Mouse (Mus musculus) liver, postnatal 0 days (tissue): ENCODE measurements at regions not wholly inside any gene's neighbourhood (a gene's known extent, or its start where the extent isn't known, plus 50 kb on each side); places are given as distances from the start of the nearest gene placed in this dataset.
"Not testable (repeated sequence)": the region's sequence is repeated elsewhere in the genome, so short reads cannot be mapped to it uniquely, and the experiment has no call there.

Source experiments
- ATAC-seq: fragments of 200-750 bp; cut with Nextera tagmentation; 2 replicates; pipeline ENCODE4 v1.8.0; 2017; ENCODE audit warnings: mild to moderate bottlenecking, moderate library complexity
- DNase-seq: peaks from one replicate; pipeline ENCODE4 v3.0.0-alpha.2; 2016
- H3K27ac ChIP-seq: fragments of 300-500 bp; sonication (generic); 2 replicates; pipeline ENCODE4 v1.5.1; 2014; ENCODE audit warnings: antibody characterized with exemption, moderate library complexity, mild to moderate bottlenecking, low read depth
- H3K27me3 ChIP-seq: fragments of 300-500 bp; sonication (generic); 2 replicates; pipeline ENCODE4 v1.6.1; 2014; ENCODE audit warnings: low read length, control low read depth, mixed read lengths; ENCODE audit not compliant: insufficient read depth
- H3K36me3 ChIP-seq: fragments of 300-500 bp; sonication (generic); replicated peaks from 2 replicates; pipeline ENCODE4 v1.6.1; 2014; ENCODE audit warnings: mild to moderate bottlenecking, control low read depth, low read length, moderate library complexity, mixed read lengths; ENCODE audit not compliant: insufficient read depth
- H3K4me1 ChIP-seq: fragments of 300-500 bp; sonication (generic); 2 replicates; pipeline ENCODE4 v1.6.1; 2014; ENCODE audit warnings: antibody characterized with exemption, mild to moderate bottlenecking, control low read depth; ENCODE audit not compliant: insufficient read depth
- H3K4me2 ChIP-seq: fragments of 300-500 bp; sonication (generic); 2 replicates; pipeline ENCODE4 v1.6.1; 2014; ENCODE audit warnings: low read depth, mild to moderate bottlenecking, low read length, moderate library complexity, mixed read lengths
- H3K4me3 ChIP-seq: fragments of 300-500 bp; sonication (generic); 2 replicates; pipeline ENCODE4 v1.5.1; 2014; ENCODE audit warnings: low read depth, low read length
- H3K9ac ChIP-seq: fragments of 300-500 bp; sonication (generic); replicated peaks from 2 replicates; pipeline ENCODE4 v1.6.1; 2014; ENCODE audit warnings: mild to moderate bottlenecking, moderate library complexity
- H3K9me3 ChIP-seq: fragments of 300-500 bp; sonication (generic); 2 replicates; pipeline ENCODE4 v1.6.1; 2016; ENCODE audit warnings: mild to moderate bottlenecking, control low read depth, low read length, mixed read lengths
- CTCF ChIP-seq: sonication (generic); IDR thresholded peaks from 2 replicates; pipeline ENCODE4 v1.5.1; 2016; ENCODE audit warnings: antibody characterized with exemption, low read depth
- EP300 ChIP-seq: IDR thresholded peaks from 2 replicates; pipeline ENCODE4 v1.6.1; 2016; ENCODE audit warnings: antibody characterized with exemption, low read depth, mild to moderate bottlenecking
- WGBS: fragments of 180-500 bp; shearing (Covaris S2); extraction: QIAGEN DNeasy Blood & Tissue Kit; methylation state at CpG from one replicate; pipeline ENCODE4 v1.1.7; 2014; ENCODE audit not compliant: insufficient replicate concordance; 5-methylcytosine and 5-hydroxymethylcytosine counted together

DNA sequence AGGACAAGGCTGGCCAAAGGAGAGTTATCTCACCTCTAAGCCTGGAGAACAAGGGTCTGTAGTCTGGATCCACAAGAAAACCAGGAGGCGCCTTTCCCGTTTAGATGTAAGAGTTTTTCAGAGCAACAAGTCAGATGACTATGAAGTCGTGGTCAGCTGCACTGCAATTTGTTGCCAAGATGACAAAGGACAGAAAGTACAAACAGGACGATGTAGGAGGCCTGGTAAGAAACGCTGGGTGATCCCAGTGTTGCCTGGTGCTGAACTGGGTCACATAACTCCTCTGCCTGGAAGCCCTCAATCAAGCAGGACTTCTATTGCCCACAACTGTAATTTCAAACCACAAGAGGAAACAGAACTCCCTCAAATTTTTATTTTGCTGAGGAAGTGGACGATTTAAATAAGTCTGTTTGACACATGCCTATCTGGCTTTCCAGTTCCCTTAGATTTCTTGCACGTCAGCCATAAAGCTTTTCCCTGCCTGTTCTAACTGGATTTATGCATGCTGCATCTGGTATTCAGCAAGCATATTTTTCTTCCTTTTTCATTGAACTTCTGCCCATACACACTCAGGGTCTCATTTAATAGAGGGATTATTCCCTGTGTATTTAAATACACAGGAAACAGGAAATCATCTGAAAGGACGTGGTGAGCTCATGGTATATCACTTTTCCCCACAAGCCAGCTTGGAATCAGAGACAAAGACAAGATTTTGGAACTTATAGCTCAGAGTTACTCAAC, 113.5 kb upstream of the Ahi1 start:
- no peaks in the 10 kb centered on the region for H3K36me3 ChIP-seq
- TF ChIP-seq EP300 (no peak), CTCF (no peak)
- ATAC-seq, result no peak
- no peaks in the 10 kb centered on the region for H3K9me3 ChIP-seq
- DNase-seq, result no peak
- H3K9ac ChIP-seq, result no peak overlapping the region
- 36% methylated on average over 8 of the region's 8 CpGs for WGBS
- H3K27ac ChIP-seq, result no peak overlapping the region
- peaks cover 4% of the 10 kb centered on the region; the same call in 1 of the 2 replicates for H3K4me1 ChIP-seq
- H3K4me2 ChIP-seq, result no peak overlapping the region
- no peak overlapping the region for H3K4me3 ChIP-seq
- no peaks in the 10 kb centered on the region for H3K27me3 ChIP-seq

DNA sequence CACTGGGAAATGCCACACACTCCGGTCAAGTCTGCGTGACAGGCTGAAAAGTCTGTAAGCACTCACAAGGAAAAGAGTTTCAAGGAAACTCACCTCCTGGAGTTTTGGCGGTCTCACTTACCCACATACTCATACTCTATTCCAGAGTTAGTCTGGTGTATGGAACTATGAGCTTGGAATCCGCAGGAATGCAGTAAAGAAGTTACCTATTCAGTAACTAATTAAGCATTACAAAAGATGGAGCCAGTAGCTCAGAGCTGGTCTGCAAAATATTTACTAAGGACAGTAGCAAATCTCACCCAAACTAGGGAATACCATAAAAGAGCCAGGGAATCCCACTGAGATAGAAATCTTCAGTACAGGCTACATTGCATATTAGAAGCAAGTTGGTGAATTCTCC, 111.9 kb upstream of the Pde7b start:
- not testable (repeated sequence) for H3K9ac ChIP-seq, DNase-seq, H3K27ac ChIP-seq, H3K36me3 ChIP-seq, H3K9me3 ChIP-seq, H3K4me1 ChIP-seq, H3K27me3 ChIP-seq, H3K4me2 ChIP-seq, H3K4me3 ChIP-seq, ATAC-seq
- WGBS, result 82% methylated on average over 4 of the region's 4 CpGs

GRCm38 (mm10) chr10:20834806-20835575, 110.1 kb upstream of the Pde7b start:
- H3K9me3 ChIP-seq, result no peaks in the 10 kb centered on the region
- peak overlapping the region; percentile 57 for H3K4me2 ChIP-seq
- 0 out of 2 replicates have a peak overlapping the region, but pooled peaks have one; percentile 20 for H3K4me3 ChIP-seq
- no peaks in the 10 kb centered on the region; the same call in 1 of the 2 replicates for H3K4me1 ChIP-seq
- H3K9ac ChIP-seq, result no peak overlapping the region
- no peaks in the 10 kb centered on the region for H3K36me3 ChIP-seq
- TF ChIP-seq EP300 (no peak), CTCF (no peak)
- 46% methylated on average over 11 of the region's 11 CpGs for WGBS
- ATAC-seq (peak; percentile 66), DNase-seq (peak; percentile 25)
- H3K27ac ChIP-seq, result peak overlapping the region; percentile 22; the same call in 1 of the 2 replicates
- no peaks in the 10 kb centered on the region for H3K27me3 ChIP-seq

DNA sequence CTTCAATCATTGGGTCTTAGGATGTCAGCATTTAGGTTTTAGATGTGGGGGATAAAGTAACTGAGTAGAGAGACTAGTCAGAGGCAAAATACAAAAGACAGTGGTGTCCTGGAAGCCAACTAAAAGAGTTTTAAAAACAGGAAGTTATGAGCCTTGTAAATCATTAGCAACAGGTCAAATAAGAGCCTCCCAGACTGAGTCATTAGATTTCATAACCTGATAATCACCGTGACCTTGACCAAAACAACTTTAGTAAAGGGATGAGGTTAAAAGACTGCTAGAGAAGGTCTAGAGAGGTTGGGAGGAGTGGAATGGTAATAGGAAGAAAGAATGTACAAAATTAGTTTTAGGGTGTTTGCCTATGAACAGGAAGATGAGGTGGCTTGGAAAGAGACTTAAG, 103.4 kb upstream of the Pde7b start:
- TF ChIP-seq CTCF (no peak), EP300 (no peak)
- no peaks in the 10 kb centered on the region for H3K9me3 ChIP-seq
- no peaks in the 10 kb centered on the region for H3K4me1 ChIP-seq
- no peak overlapping the region for H3K27ac ChIP-seq
- no peak overlapping the region for H3K4me3 ChIP-seq
- ATAC-seq (peak; percentile 77), DNase-seq (no peak)
- H3K27me3 ChIP-seq, result no peaks in the 10 kb centered on the region
- 7% methylated on average over 1 of the region's 1 CpGs for WGBS
- no peak overlapping the region for H3K9ac ChIP-seq
- H3K4me2 ChIP-seq, result no peak overlapping the region
- H3K36me3 ChIP-seq, result no peaks in the 10 kb centered on the region

DNA sequence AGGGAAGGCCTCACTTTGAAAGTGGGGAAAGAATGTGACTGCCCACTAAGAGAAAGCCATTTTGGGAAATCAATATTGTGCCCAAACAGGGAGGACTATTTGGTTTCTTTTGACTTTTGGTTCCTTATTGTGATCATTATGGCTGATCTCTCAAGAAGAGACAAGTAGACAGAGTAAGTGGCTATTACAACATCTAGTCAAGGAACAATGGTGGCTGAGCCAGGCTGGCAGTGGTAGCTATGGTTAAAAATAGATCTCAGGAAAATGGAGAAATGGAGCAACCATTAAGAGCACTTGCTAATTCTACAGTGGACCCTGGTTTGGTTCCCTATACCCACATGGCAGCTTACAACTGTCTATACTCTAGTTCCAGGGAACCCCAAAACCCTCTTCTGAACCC, 102.6 kb upstream of the Pde7b start:
- Histone ChIP-seq H3K4me2 (no peak overlapping the region), H3K9ac (no peak overlapping the region), H3K4me3 (no peak overlapping the region), H3K4me1 (no peaks in the 10 kb centered on the region), H3K36me3 (no peaks in the 10 kb centered on the region), H3K27ac (no peak overlapping the region), H3K27me3 (no peaks in the 10 kb centered on the region), H3K9me3 (no peaks in the 10 kb centered on the region)
- ATAC-seq, result no peak
- DNase-seq, result no peak
- TF ChIP-seq CTCF, result no peak
- no peak for TF ChIP-seq EP300

- no peak for TF ChIP-seq EP300
- no peak for TF ChIP-seq CTCF
- 44% methylated on average over 4 of the region's 4 CpGs for WGBS
- Histone ChIP-seq H3K27ac (no peak overlapping the region), H3K36me3 (no peaks in the 10 kb centered on the region), H3K4me3 (no peak overlapping the region), H3K4me2 (no peak overlapping the region), H3K27me3 (no peaks in the 10 kb centered on the region), H3K9ac (no peak overlapping the region), H3K4me1 (no peaks in the 10 kb centered on the region), H3K9me3 (no peaks in the 10 kb centered on the region)
- ATAC-seq (no peak), DNase-seq (no peak)
Observed at GRCm38 (mm10) chr10:20818548-20818947, 93.7 kb upstream of the Pde7b start.
